Comparison of ENCODE assay signal across 13 mouse cellular contexts in genomic region chr2:128714724-128715241, GRCm38 (mm10). TPM values are rescaled to one million over a fixed set of nuclear protein-coding genes. Genes with fewer than 3 reads are reported as not detected.
DNase-seq lines count a peak whose midpoint lies in the region; ATAC-seq and TF ChIP-seq lines count a peak whose summit lies in the region.
"Had no signal": no experiment of that assay in that cellular context is flagged by ENCODE, and none has a peak within 500 bp of the region (broad histone marks: within the 10 kb centered on the region; RNA-seq: fewer than 3 reads in every experiment).

No protein-coding gene starts in this region.

- H3K4me3 ChIP-seq in lung, postnatal 0 days (ENCODE audit: low read depth, low read length) = no peak overlapping the region
- no peak overlapping the region for H3K4me3 ChIP-seq in limb, embryonic 15.5 days

- WGBS in lung, postnatal 0 days = 59% methylated on average over 7 of the region's 7 CpGs
- WGBS in limb, embryonic 15.5 days = 33% methylated on average over 7 of the region's 7 CpGs

- H3K4me1 ChIP-seq in lung, postnatal 0 days (ENCODE audit: insufficient read depth, low read depth, low read length) = peaks cover 17% of the 10 kb centered on the region; the same call in 1 of the 2 replicates
- peaks cover 71% of the 10 kb centered on the region for H3K4me1 ChIP-seq in limb, embryonic 15.5 days

- no peak overlapping the region for H3K4me2 ChIP-seq in lung, postnatal 0 days (replicated peaks; ENCODE audit: low read depth, low read length)
- H3K4me2 ChIP-seq in limb, embryonic 15.5 days = no peak overlapping the region; the same call in 1 of the 2 replicates

- no peak for DNase-seq in lung, postnatal 0 days (ENCODE audit: low spot score)
- DNase-seq in lung, adult 18-20 months = no peak
- peak; percentile 51 for DNase-seq in kidney, adult 18-20 months
- DNase-seq in yolk sac, embryonic 10.5 days (ENCODE audit: low spot score) = peak; percentile 55
- no peak for DNase-seq in cerebellum, postnatal 25 days
- DNase-seq in gastrocnemius, postnatal 36 days = no peak
- DNase-seq in testis, postnatal 14 days (ENCODE audit: low spot score) = no peak
- DNase-seq: cerebellum, adult 8-10 months; heart, postnatal 10 days had no signal

- no peaks in the 10 kb centered on the region for H3K36me3 ChIP-seq in lung, postnatal 0 days (ENCODE audit: insufficient read depth, low read length)
- H3K36me3 ChIP-seq in limb, embryonic 15.5 days = 0 out of 2 replicates have a peak, but pooled peaks cover 4% of the 10 kb centered on the region

- H3K27ac ChIP-seq in lung, postnatal 0 days (ENCODE audit: low read length) = no peak overlapping the region
- peak overlapping the region; percentile 92 for H3K27ac ChIP-seq in limb, embryonic 15.5 days
- H3K27ac ChIP-seq: macrophage had no signal

- no peaks in the 10 kb centered on the region for H3K9me3 ChIP-seq in lung, postnatal 0 days (ENCODE audit: low read length)
- no peaks in the 10 kb centered on the region for H3K9me3 ChIP-seq in limb, embryonic 15.5 days

- ATAC-seq in lung, postnatal 0 days = peak; percentile 43
- no peak for ATAC-seq in limb, embryonic 15.5 days (ENCODE audit: insufficient number of reproducible peaks, low FRiP score, low TSS enrichment, low read depth)
- ATAC-seq: activated CD4-positive, CD25-positive, alpha-beta regulatory T cell, adult 4 months had no signal

- intact Hi-C loops in gastrocnemius, postnatal 36 days (cut with DNase I) = no loop called here

- no peak overlapping the region for H3K9ac ChIP-seq in lung, postnatal 0 days (replicated peaks; ENCODE audit: low read depth)
- no peak overlapping the region for H3K9ac ChIP-seq in limb, embryonic 15.5 days

- no peak for TF ChIP-seq CTCF in lung, postnatal 0 days (IDR thresholded peaks at IDR 0.05)

- no peak for TF ChIP-seq EP300 in lung, postnatal 0 days (IDR thresholded peaks at IDR 0.05)

- H3K27me3 ChIP-seq in lung, postnatal 0 days (replicated peaks; ENCODE audit: insufficient read depth, low read length) = no peaks in the 10 kb centered on the region
- no peaks in the 10 kb centered on the region for H3K27me3 ChIP-seq in limb, embryonic 15.5 days
- H3K27me3 ChIP-seq: CH12.LX had no signal

RNA-seq across cellular contexts. Expression of gene Mertk, which starts 16.0 kb away (rescaled TPM):
- polyA plus RNA-seq in lung, postnatal 0 days (2015; fragmentation: Nextera tagmentation; extraction: Ambion mirVana) = 8.3 and 10.4 TPM in 2 replicates
- 10.7 and 11.0 TPM in 2 replicates for polyA plus RNA-seq in limb, embryonic 15.5 days (2015; fragmentation: Nextera tagmentation; extraction: Ambion mirVana)
- total RNA-seq in gastrocnemius, postnatal 36 days (2021) = 1 to 10 TPM; 1.7 to 2.0 TPM
- polyA plus RNA-seq: activated CD4-positive, CD25-positive, alpha-beta regulatory T cell, adult 4 months had no signal

RNA-seq across cellular contexts. Expression of gene Anapc1, which starts 27.6 kb away (rescaled TPM):
- 15.9 and 20.4 TPM in 2 replicates for polyA plus RNA-seq in lung, postnatal 0 days (2015; fragmentation: Nextera tagmentation; extraction: Ambion mirVana)
- 50.5 and 57.0 TPM in 2 replicates for polyA plus RNA-seq in limb, embryonic 15.5 days (2015; fragmentation: Nextera tagmentation; extraction: Ambion mirVana)
- total RNA-seq in gastrocnemius, postnatal 36 days (2021) = 10 to 100 TPM; 31.5 to 34.2 TPM

Comparison
In these comparisons a context has a peak if more than half of its experiments do, and no peak if none do; other contexts are left out.
1. DNase-seq: peak in kidney, adult 18-20 months (single experiment) and yolk sac, embryonic 10.5 days (single experiment); none in lung, postnatal 0 days (single experiment), lung, adult 18-20 months (0 of 2), cerebellum, postnatal 25 days (0 of 2), gastrocnemius, postnatal 36 days (0 of 2) and testis, postnatal 14 days (single experiment).